Mouse (Mus musculus): ENCODE measurements around the gene Lrp1. TPM values are rescaled to one million over a fixed set of nuclear protein-coding genes. Genes with fewer than 3 reads are reported as not detected.
"Not testable (repeated sequence)": the region's sequence is repeated elsewhere in the genome, so short reads cannot be mapped to it uniquely, and the experiment has no call there.

The Lrp1 gene
- polyA plus RNA-seq, 1 experiment from 2014 or later, result 57.6 TPM

GRCm38 (mm10) chr10:127657617-127658016 lies 36.7 kb upstream of the Lrp1 start:
- not testable (repeated sequence) for H3K27me3 ChIP-seq (ENCODE audit: control insufficient read depth, insufficient read depth, low read length)
- peaks cover 18% of the 10 kb centered on the region for H3K4me1 ChIP-seq (ENCODE audit: control insufficient read depth, insufficient read depth, low read length)

GRCm38 (mm10) chr10:127654970-127655579 lies 34.1 kb upstream of the Lrp1 start:
- WGBS, result 76% methylated on average over 16 of the region's 16 CpGs
- Histone ChIP-seq H3K27me3 (ENCODE audit: control insufficient read depth, insufficient read depth, low read length) (no peaks in the 10 kb centered on the region), H3K9ac (ENCODE audit: low read length) (no peak overlapping the region), H3K27ac (replicated peaks; ENCODE audit: low read depth, low read length) (no peak overlapping the region), H3K4me3 (ENCODE audit: low read depth, low read length) (no peak overlapping the region), H3K4me2 (ENCODE audit: low read depth, severe bottlenecking) (no peak overlapping the region), H3K4me1 (ENCODE audit: control insufficient read depth, insufficient read depth, low read length) (0 out of 2 replicates have a peak, but pooled peaks cover 3% of the 10 kb centered on the region), H3K9me3 (ENCODE audit: control insufficient read depth, low read length) (no peaks in the 10 kb centered on the region), H3K36me3 (ENCODE audit: control insufficient read depth, insufficient read depth, low read length) (peaks cover 4% of the 10 kb centered on the region)
- DNase-seq (ENCODE audit: low spot score) (no peak), ATAC-seq (ENCODE audit: insufficient number of reproducible peaks, low FRiP score, low TSS enrichment, low read depth) (no peak)

More at GRCm38 (mm10) chr10:127657617-127658016, 36.7 kb upstream of the Lrp1 start:
- ATAC-seq (ENCODE audit: insufficient number of reproducible peaks, low FRiP score, low TSS enrichment, low read depth); H3K9me3 ChIP-seq (ENCODE audit: control insufficient read depth, low read length); H3K9ac ChIP-seq (ENCODE audit: low read length); H3K27ac ChIP-seq (replicated peaks; ENCODE audit: low read depth, low read length); H3K36me3 ChIP-seq (ENCODE audit: control insufficient read depth, insufficient read depth, low read length); DNase-seq (ENCODE audit: low spot score); H3K4me2 ChIP-seq (ENCODE audit: low read depth, severe bottlenecking); H3K4me3 ChIP-seq (ENCODE audit: low read depth, low read length): not testable (repeated sequence)
- WGBS, result 49% methylated on average over 6 of the region's 6 CpGs

GRCm38 (mm10) chr10:127652906-127653638 lies 32.1 kb upstream of the Lrp1 start:
- H3K9ac ChIP-seq (ENCODE audit: low read length), result no peak overlapping the region
- ATAC-seq (ENCODE audit: insufficient number of reproducible peaks, low FRiP score, low TSS enrichment, low read depth), result no peak

GRCm38 (mm10) chr10:127645791-127646190 lies 24.8 kb upstream of the Lrp1 start:
- ATAC-seq (ENCODE audit: insufficient number of reproducible peaks, low FRiP score, low TSS enrichment, low read depth) (no peak), DNase-seq (ENCODE audit: low spot score) (no peak)
- Histone ChIP-seq H3K27me3 (ENCODE audit: control insufficient read depth, insufficient read depth, low read length) (no peaks in the 10 kb centered on the region), H3K4me2 (ENCODE audit: low read depth, severe bottlenecking) (no peak overlapping the region), H3K4me3 (ENCODE audit: low read depth, low read length) (no peak overlapping the region), H3K4me1 (ENCODE audit: control insufficient read depth, insufficient read depth, low read length) (peaks cover 18% of the 10 kb centered on the region), H3K27ac (replicated peaks; ENCODE audit: low read depth, low read length) (no peak overlapping the region), H3K9me3 (ENCODE audit: control insufficient read depth, low read length) (no peaks in the 10 kb centered on the region), H3K36me3 (ENCODE audit: control insufficient read depth, insufficient read depth, low read length) (no peaks in the 10 kb centered on the region), H3K9ac (ENCODE audit: low read length) (no peak overlapping the region)
- WGBS, result 62% methylated on average over 2 of the region's 2 CpGs

More at GRCm38 (mm10) chr10:127652906-127653638, 32.1 kb upstream of the Lrp1 start:
- no peaks in the 10 kb centered on the region for H3K9me3 ChIP-seq (ENCODE audit: control insufficient read depth, low read length)
- H3K27me3 ChIP-seq (ENCODE audit: control insufficient read depth, insufficient read depth, low read length), result no peaks in the 10 kb centered on the region
- no peaks in the 10 kb centered on the region for H3K4me1 ChIP-seq (ENCODE audit: control insufficient read depth, insufficient read depth, low read length)
- H3K4me2 ChIP-seq (ENCODE audit: low read depth, severe bottlenecking), result peak overlapping the region; percentile 3; the same call in 1 of the 2 replicates
- H3K27ac ChIP-seq (replicated peaks; ENCODE audit: low read depth, low read length), result no peak overlapping the region
- no peak for DNase-seq (ENCODE audit: low spot score)
- no peak overlapping the region for H3K4me3 ChIP-seq (ENCODE audit: low read depth, low read length)
- WGBS, result 52% methylated on average over 21 of the region's 21 CpGs
- no peaks in the 10 kb centered on the region; the same call in 1 of the 2 replicates for H3K36me3 ChIP-seq (ENCODE audit: control insufficient read depth, insufficient read depth, low read length)

- Histone ChIP-seq H3K36me3 (ENCODE audit: control insufficient read depth, insufficient read depth, low read length) (no peaks in the 10 kb centered on the region), H3K27me3 (ENCODE audit: control insufficient read depth, insufficient read depth, low read length) (no peaks in the 10 kb centered on the region), H3K9ac (ENCODE audit: low read length) (peak overlapping the region; percentile 31; the same call in 1 of the 2 replicates), H3K4me2 (ENCODE audit: low read depth, severe bottlenecking) (peak overlapping the region; percentile 70), H3K27ac (replicated peaks; ENCODE audit: low read depth, low read length) (no peak overlapping the region), H3K4me3 (ENCODE audit: low read depth, low read length) (peak overlapping the region; percentile 32), H3K4me1 (ENCODE audit: control insufficient read depth, insufficient read depth, low read length) (peaks cover 18% of the 10 kb centered on the region), H3K9me3 (ENCODE audit: control insufficient read depth, low read length) (no peaks in the 10 kb centered on the region)
- ATAC-seq (ENCODE audit: insufficient number of reproducible peaks, low FRiP score, low TSS enrichment, low read depth) (peak; percentile 53; the same call in 1 of the 2 replicates), DNase-seq (ENCODE audit: low spot score) (peak; percentile 68)
- 2% methylated on average over 25 of the region's 25 CpGs for WGBS
These were observed 22.7 kb upstream of the Lrp1 start for GRCm38 (mm10) chr10:127643553-127644238.

- peak; percentile 45 for ATAC-seq (ENCODE audit: insufficient number of reproducible peaks, low FRiP score, low TSS enrichment, low read depth)
- H3K9me3 ChIP-seq (ENCODE audit: control insufficient read depth, low read length), result no peaks in the 10 kb centered on the region
- H3K27ac ChIP-seq (replicated peaks; ENCODE audit: low read depth, low read length), result 0 out of 2 replicates have a peak within 1 kb of the TSS, but pooled peaks have one; percentile 32
- H3K36me3 ChIP-seq (ENCODE audit: control insufficient read depth, insufficient read depth, low read length), result no peaks in the 10 kb centered on the region
- no peaks in the 10 kb centered on the region for H3K27me3 ChIP-seq (ENCODE audit: control insufficient read depth, insufficient read depth, low read length)
- peaks cover 18% of the 10 kb centered on the region for H3K4me1 ChIP-seq (ENCODE audit: control insufficient read depth, insufficient read depth, low read length)
- peak within 1 kb of the TSS; percentile 31 for H3K9ac ChIP-seq (ENCODE audit: low read length)
- 4% methylated on average over 37 of the region's 37 CpGs for WGBS
- H3K4me3 ChIP-seq (ENCODE audit: low read depth, low read length), result peak within 1 kb of the TSS; percentile 32
- H3K4me2 ChIP-seq (ENCODE audit: low read depth, severe bottlenecking), result peak within 1 kb of the TSS; percentile 70
- peak; percentile 73 for DNase-seq (ENCODE audit: low spot score)
These were observed 22.0 kb upstream of the Lrp1 start, which contains the start of gene Stat6 for GRCm38 (mm10) chr10:127642772-127643552. TSS of gene Stat6 (plus strand) at chr10:127642986.

- H3K36me3 ChIP-seq (ENCODE audit: control insufficient read depth, insufficient read depth, low read length), result no peaks in the 10 kb centered on the region
These were observed 21.2 kb upstream of the Lrp1 start for GRCm38 (mm10) chr10:127641861-127642771.

More at GRCm38 (mm10) chr10:127641861-127642771, 21.2 kb upstream of the Lrp1 start:
- H3K4me1 ChIP-seq (ENCODE audit: control insufficient read depth, insufficient read depth, low read length), result peaks cover 18% of the 10 kb centered on the region
- ATAC-seq (ENCODE audit: insufficient number of reproducible peaks, low FRiP score, low TSS enrichment, low read depth) (peak; percentile 82), DNase-seq (ENCODE audit: low spot score) (peak; percentile 93)
- H3K9me3 ChIP-seq (ENCODE audit: control insufficient read depth, low read length), result no peaks in the 10 kb centered on the region
- WGBS, result 6% methylated on average over 19 of the region's 19 CpGs
- H3K27ac ChIP-seq (replicated peaks; ENCODE audit: low read depth, low read length), result 0 out of 2 replicates have a peak overlapping the region, but pooled peaks have one; percentile 32
- H3K9ac ChIP-seq (ENCODE audit: low read length), result 0 out of 2 replicates have a peak overlapping the region, but pooled peaks have one; percentile 1
- no peaks in the 10 kb centered on the region for H3K27me3 ChIP-seq (ENCODE audit: control insufficient read depth, insufficient read depth, low read length)
- no peak overlapping the region for H3K4me3 ChIP-seq (ENCODE audit: low read depth, low read length)
- peak overlapping the region; percentile 70; the same call in 1 of the 2 replicates for H3K4me2 ChIP-seq (ENCODE audit: low read depth, severe bottlenecking)
